Mouse (Mus musculus) c-Kit-positive CD71-negative TER-119-negative erythroid progenitor cells, embryonic 14.5 days (primary cell): ENCODE measurements around the gene Zfp799.

Experiments used
- DNase-seq: peaks from one replicate; pipeline ENCODE4 v3.0.0-alpha.2; 2013; ENCODE audit warnings: low read depth

Zfp799 gene

GRCm38 (mm10) chr17:32787436-32788093, 42.5 kb downstream of the Zfp799 start:
- DNase-seq: no peak

- DNase-seq: no peak
Measured at GRCm38 (mm10) chr17:32786944-32787343, 43.1 kb downstream of the Zfp799 start.

- DNase-seq: no peak
Measured at GRCm38 (mm10) chr17:32785656-32786055, 44.4 kb downstream of the Zfp799 start.

GRCm38 (mm10) chr17:32777564-32777963, 52.5 kb downstream of the Zfp799 start:
- DNase-seq: no peak

GRCm38 (mm10) chr17:32771213-32771612, 58.8 kb downstream of the Zfp799 start:
- no peak for DNase-seq

GRCm38 (mm10) chr17:32766422-32766821, 63.6 kb downstream of the Zfp799 start:
- DNase-seq: no peak
